Mouse (Mus musculus) A20 (cell line): ENCODE measurements around the gene Tigd4.

Experiments used
- DNase-seq: peaks from one replicate; pipeline ENCODE4 v3.0.0-alpha.2; 2011; ENCODE audit warnings: low read depth, low spot score

Tigd4 gene

GRCm38 (mm10) chr3:84610183-84610710 lies 16.9 kb downstream of the Tigd4 start:
- DNase-seq = no peak

DNA sequence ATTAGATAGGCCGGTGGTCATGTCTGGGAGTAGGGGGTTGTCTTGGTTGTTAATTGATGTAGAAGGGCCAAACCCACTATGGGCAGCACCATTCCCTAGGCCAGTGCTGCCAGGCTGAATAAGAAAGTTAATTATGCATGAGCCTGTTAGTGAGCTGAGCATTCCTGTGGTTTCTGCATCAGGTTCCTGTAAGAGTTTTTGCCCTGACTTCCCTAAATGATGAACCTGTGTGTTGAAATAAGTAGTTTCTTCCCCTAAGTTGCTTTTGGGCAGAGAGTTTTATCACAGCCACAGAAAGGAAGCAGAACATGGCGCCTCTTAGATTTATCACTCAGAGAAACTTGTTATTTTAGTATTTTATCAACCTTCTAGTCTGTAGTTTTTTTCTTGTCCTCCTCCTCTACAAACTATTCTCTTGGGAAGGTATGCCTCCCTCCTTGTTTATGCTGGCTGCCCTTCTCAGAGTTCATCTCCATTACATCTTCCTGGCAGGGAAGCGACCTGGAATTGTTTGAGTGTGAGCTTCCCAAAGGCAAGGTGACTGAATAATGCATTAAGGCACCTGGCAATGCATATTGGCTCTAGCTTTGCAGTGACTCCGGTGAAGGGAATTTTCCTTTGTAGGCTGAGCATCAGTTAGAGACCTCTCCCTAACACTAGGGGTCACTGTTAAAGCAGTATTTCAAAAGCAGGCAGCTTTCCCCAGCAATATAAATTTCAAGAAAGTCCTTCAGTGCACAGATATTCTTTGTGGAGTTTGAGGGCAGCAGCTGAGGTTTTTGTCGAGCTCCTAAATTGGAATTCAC lies 21.9 kb downstream of the Tigd4 start:
- peak; percentile 42 for DNase-seq

GRCm38 (mm10) chr3:84615856-84616225 lies 22.5 kb downstream of the Tigd4 start:
- DNase-seq = no peak

DNA sequence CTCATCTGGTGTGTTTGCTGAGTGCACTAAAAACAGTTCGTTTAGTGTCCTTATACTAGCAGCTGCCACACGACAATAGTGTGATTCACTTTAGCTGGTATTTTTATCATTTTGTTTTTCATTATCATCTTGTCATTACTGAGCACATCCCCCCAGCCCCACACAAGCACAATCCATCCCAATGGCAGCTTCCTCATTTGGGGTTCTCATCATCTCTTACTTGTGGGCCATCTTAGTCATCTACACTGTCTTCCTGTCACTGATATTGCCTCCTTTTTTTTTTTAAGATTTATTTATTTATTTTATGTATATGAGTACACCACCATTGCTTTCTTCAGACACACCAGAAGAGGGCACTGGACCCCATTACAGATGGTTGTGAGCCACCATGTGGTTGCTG lies 25.3 kb downstream of the Tigd4 start:
- no peak for DNase-seq

- DNase-seq = no peak
Observed at GRCm38 (mm10) chr3:84619056-84619455, 25.7 kb downstream of the Tigd4 start.

DNA sequence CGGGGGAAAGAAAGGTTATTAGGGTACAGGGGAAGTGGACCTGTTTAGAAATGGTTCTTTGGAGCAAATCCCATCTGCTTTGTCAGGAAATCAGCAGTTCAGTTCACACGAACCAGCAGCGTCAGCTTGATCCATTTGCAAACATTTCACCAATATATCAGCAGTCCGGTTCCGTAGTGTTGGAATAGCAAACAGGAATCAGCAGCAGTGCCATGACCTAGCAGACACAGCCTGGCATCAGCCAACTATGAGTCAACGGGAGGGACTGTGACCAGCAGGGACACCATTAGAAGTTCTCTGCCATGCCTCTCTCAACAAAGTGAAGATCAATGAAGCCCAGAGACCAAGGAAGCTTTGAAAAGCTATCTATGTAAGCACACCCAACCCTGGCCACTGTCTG lies 26.4 kb downstream of the Tigd4 start:
- no peak for DNase-seq

DNA sequence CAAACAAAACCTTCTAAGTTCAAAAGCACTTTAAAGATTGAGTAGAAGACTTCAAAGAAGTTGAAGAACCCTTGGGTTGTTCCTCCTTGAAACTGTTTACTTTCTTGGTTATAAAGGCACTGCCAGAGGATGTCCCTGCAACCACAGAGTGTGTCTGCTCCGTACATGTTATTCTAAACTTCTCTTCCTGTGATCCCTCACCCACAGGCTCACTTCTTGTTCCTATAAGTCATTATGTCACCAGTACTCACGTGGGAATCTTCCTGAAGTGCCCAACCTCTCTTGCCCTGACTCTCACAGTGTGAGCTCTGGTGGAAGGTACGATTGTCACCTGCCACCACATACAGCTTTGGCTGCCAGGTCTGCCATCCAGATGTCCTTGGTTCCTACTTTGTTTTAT lies 28.7 kb downstream of the Tigd4 start:
- no peak for DNase-seq

DNA sequence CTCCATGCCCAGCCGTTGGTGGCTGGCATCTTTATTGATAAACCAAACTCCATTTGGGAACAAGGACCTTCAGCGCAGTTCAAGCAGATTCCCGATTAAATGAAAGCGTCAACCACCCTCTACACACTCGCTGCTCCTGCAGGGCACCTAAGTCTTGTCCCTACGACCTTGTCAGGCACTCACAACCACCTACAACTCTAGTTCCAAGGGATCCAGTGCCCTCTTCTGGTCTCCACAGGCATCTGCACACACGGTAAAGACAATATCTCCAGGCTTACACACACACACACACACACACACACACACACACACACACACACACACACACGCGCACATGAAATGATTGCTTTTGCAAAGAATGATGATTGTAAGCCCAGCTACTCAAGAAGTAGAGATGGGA lies 38.2 kb downstream of the Tigd4 start:
- no peak for DNase-seq

DNA sequence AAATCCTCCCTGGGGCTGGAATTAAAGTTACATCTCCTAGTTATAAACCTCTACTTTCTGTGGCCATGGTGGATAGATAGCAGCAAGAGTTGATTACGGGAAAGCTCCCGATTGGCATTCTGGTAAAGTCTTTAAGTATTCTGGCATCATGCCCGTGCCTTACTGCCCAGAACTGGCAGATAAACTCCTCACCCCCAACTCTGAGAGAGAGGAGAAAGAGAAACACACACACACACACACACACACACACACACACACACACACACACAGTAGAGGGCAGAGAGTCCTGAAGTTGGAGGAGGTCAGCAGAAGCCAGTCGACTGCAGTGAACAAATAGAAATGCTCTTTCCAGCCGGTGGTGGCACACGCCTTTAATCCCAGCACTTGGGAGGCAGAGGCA lies 43.7 kb downstream of the Tigd4 start:
- DNase-seq = no peak

- no peak for DNase-seq
Observed at GRCm38 (mm10) chr3:84637890-84638578, 44.7 kb downstream of the Tigd4 start.

- no peak for DNase-seq
Observed at GRCm38 (mm10) chr3:84638858-84639257, 45.5 kb downstream of the Tigd4 start.

GRCm38 (mm10) chr3:84639767-84640500 lies 46.6 kb downstream of the Tigd4 start:
- no peak for DNase-seq

DNA sequence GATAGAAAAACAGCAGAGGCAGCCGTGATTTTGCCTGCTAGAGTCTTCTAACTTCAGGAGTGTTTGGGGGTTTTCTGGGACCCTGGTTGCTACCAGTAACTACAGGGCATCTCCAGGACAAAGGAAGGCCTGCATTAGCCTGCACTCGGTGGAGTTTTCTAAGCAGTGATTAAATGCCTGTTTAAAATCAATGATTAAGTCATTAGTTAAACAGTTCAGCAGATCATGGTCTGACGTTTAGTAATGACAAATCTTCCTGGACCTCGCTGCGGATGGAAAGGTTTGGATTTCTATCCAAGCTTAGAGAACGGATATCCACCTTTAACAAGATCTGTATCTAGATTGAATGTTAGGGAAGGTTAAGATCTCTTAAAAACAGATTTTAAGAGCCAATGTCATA lies 47.2 kb downstream of the Tigd4 start:
- DNase-seq = no peak

GRCm38 (mm10) chr3:84641391-84641790 lies 48.0 kb downstream of the Tigd4 start:
- no peak for DNase-seq

GRCm38 (mm10) chr3:84642942-84643341 lies 49.6 kb downstream of the Tigd4 start:
- no peak for DNase-seq

- no peak for DNase-seq
Observed at GRCm38 (mm10) chr3:84645156-84646006, 52.0 kb downstream of the Tigd4 start.

GRCm38 (mm10) chr3:84646007-84646290 lies 52.6 kb downstream of the Tigd4 start:
- no peak for DNase-seq

DNA sequence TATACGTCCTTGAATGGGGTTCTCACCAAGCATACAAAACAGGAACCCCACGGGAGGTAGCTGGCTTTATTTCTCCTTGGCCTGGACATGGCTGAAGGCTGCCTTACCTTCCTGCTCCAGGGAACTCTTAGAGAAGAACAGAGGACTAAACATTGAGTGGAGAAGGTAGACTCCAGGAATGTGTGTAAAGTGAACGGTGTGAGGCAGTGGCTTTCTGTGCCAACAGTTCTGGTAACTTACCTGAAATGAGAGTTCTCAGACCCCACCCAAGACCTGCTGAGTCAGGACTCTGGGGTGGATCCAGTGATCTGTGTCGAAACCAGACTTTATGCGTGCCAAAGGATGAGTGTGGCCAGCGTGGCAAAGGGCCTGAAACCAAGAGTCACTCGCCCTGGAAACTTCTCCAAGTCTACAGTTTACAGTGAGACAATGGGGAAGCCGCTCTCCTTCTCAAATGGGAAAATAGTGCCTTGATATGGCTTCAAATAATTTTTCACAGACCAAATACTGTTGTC lies 53.0 kb downstream of the Tigd4 start:
- DNase-seq = no peak
